In the genomic region with DNA sequence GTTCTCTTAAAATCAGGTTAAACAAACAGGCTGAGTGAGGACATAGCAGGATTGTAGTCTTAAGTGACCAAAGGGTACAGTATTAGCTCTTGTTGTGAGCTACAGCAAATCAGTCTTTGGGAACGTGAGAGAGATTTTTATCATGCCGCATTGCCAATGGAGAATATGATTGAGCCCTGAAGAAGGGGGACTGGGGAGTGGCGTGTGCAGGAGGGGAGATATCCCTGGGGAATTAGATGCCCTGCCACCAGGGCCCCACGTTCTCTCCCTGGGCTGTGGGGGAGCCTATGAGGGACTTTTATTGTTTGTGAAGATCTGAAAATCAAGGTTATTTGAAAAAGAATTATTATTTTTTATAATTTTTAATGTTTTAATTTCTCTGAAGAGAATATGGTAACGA, we compare ENCODE assay signal across 21 mouse cellular contexts. TPM values are rescaled to one million over a fixed set of nuclear protein-coding genes. Genes with fewer than 3 reads are reported as not detected.
"Had no signal": no experiment of that assay in that cellular context is flagged by ENCODE, and none has a peak within 500 bp of the region (broad histone marks: within the 10 kb centered on the region; RNA-seq: fewer than 3 reads in every experiment).

No protein-coding gene starts in this region.

- H3K4me1 ChIP-seq: midbrain, embryonic 15.5 days; neural tube, embryonic 12.5 days had no signal

- H3K9me3 ChIP-seq: limb, embryonic 15.5 days; megakaryocyte, embryonic 14.5 days; midbrain, embryonic 15.5 days; neural tube, embryonic 12.5 days had no signal

- H3K36me3 ChIP-seq: limb, embryonic 15.5 days; midbrain, embryonic 15.5 days; neural tube, embryonic 12.5 days had no signal

- H3K27ac ChIP-seq: kidney, postnatal 0 days; layer of hippocampus, adult 2 months; limb, embryonic 15.5 days; macrophage; midbrain, embryonic 15.5 days; neural tube, embryonic 12.5 days; stomach, postnatal 0 days had no signal

- H3K9ac ChIP-seq: limb, embryonic 15.5 days; lung, embryonic 14.5 days; midbrain, embryonic 15.5 days; neural tube, embryonic 12.5 days had no signal

- H3K4me3 ChIP-seq: layer of hippocampus, adult 2 months; limb, embryonic 15.5 days; megakaryocyte, embryonic 14.5 days; midbrain, embryonic 15.5 days; neural tube, embryonic 12.5 days had no signal

- H3K4me2 ChIP-seq: limb, embryonic 15.5 days; lung, embryonic 14.5 days; midbrain, embryonic 11.5 days; midbrain, embryonic 15.5 days; neural tube, embryonic 12.5 days had no signal

- H3K27me3 ChIP-seq: limb, embryonic 15.5 days; megakaryocyte, embryonic 14.5 days; midbrain, embryonic 15.5 days; neural tube, embryonic 12.5 days had no signal

- ATAC-seq: midbrain, embryonic 15.5 days had no signal

- DNase-seq: kidney, adult 11 months; kidney, adult 9 months; kidney, postnatal 4 days; lung, embryonic 14.5 days; lung, postnatal 10 days; thymus, postnatal 36 days had no signal

RNA-seq across cellular contexts. Expression of gene Ankrd36, which starts 26.3 kb away (rescaled TPM):
- total RNA-seq: layer of hippocampus, adult 2 months; layer of hippocampus, postnatal 14 days; left cerebral cortex, adult 18-20 months; left cerebral cortex, postnatal 10 days; neutrophil, adult 5-6 weeks had no signal
- polyA plus RNA-seq: intestine, embryonic 14.5 days; kidney, postnatal 0 days; limb, embryonic 11.5 days; limb, embryonic 15.5 days; lung, embryonic 14.5 days; macrophage; midbrain, embryonic 11.5 days; neural tube, embryonic 12.5 days; stomach, postnatal 0 days had no signal
